Mouse (Mus musculus): ENCODE measurements around the gene Rbfox2.
"Not testable (repeated sequence)": the region's sequence is repeated elsewhere in the genome, so short reads cannot be mapped to it uniquely, and the experiment has no call there.

- TF ChIP-seq CTCF (IDR thresholded peaks at IDR 0.05; ENCODE audit: low read depth, low read length); POLR2A (IDR thresholded peaks at IDR 0.05; ENCODE audit: extremely low read depth, insufficient read depth, low read length): not testable (repeated sequence)
Observed at GRCm38 (mm10) chr15:77335185-77335584, 28.4 kb upstream of the Rbfox2 start.

Data from liver, adult 2 months (tissue).